Mouse (Mus musculus) adrenal gland, postnatal 14 days (tissue): ENCODE results near the gene Saal1. TPM values are rescaled to one million over a fixed set of nuclear protein-coding genes. Genes with fewer than 3 reads are reported as not detected.

Source experiments
- total RNA-seq: library from RNA; stranded (reverse); gene quantifications from 2 replicates; pipeline ENCODE4 v1.2.3, GENCODE M21; 2021

Gene Saal1
- total RNA-seq, 1 experiment from 2014 or later: 8.3 TPM

Other genes starting within 250 kb of the Saal1 start
- 13.8 and 14.0 TPM in 2 replicates for gene Sergef, start 70.9 kb downstream of the Saal1 start, total RNA-seq
- 0.26 TPM in 1 of 2 replicates, not detected in the other for gene Tph1, start 38.1 kb downstream of the Saal1 start, total RNA-seq
- gene Saa3, start 5.0 kb upstream of the Saal1 start, total RNA-seq: 1.4 TPM in 2 replicates
- gene Saa4, start 21.9 kb upstream of the Saal1 start, total RNA-seq: 1.3 and 16.7 TPM in 2 replicates
- 0.85 TPM in 1 of 2 replicates, not detected in the other for gene Saa1, start 32.3 kb upstream of the Saal1 start, total RNA-seq
- gene Saa2, start 41.1 kb upstream of the Saal1 start, total RNA-seq: 0.63 TPM in 1 of 2 replicates, not detected in the other
- 18.7 and 19.0 TPM in 2 replicates for gene Hps5, start 85.4 kb upstream of the Saal1 start, total RNA-seq
- 41.1 and 41.3 TPM in 2 replicates for gene Gtf2h1, start 85.4 kb upstream of the Saal1 start, total RNA-seq
- gene Ldha, start 130.8 kb upstream of the Saal1 start, total RNA-seq: 529 and 592 TPM in 2 replicates
- not detected in 2 replicates for gene Ldhc, start 150.5 kb upstream of the Saal1 start, total RNA-seq
- gene Tsg101, start 209.3 kb upstream of the Saal1 start, total RNA-seq: 90.5 and 92.7 TPM in 2 replicates
- 16.7 and 20.1 TPM in 2 replicates for gene Uevld, start 247.8 kb upstream of the Saal1 start, total RNA-seq